Mouse (Mus musculus): ENCODE results near the gene Spaca4. TPM values are rescaled to one million over a fixed set of nuclear protein-coding genes. Genes with fewer than 3 reads are reported as not detected.
A peak's percentile ranks its signal among the peaks of the same experiment; 100 is the strongest.

The Spaca4 gene
- polyA plus RNA-seq, 1 experiment = not detected

DNA sequence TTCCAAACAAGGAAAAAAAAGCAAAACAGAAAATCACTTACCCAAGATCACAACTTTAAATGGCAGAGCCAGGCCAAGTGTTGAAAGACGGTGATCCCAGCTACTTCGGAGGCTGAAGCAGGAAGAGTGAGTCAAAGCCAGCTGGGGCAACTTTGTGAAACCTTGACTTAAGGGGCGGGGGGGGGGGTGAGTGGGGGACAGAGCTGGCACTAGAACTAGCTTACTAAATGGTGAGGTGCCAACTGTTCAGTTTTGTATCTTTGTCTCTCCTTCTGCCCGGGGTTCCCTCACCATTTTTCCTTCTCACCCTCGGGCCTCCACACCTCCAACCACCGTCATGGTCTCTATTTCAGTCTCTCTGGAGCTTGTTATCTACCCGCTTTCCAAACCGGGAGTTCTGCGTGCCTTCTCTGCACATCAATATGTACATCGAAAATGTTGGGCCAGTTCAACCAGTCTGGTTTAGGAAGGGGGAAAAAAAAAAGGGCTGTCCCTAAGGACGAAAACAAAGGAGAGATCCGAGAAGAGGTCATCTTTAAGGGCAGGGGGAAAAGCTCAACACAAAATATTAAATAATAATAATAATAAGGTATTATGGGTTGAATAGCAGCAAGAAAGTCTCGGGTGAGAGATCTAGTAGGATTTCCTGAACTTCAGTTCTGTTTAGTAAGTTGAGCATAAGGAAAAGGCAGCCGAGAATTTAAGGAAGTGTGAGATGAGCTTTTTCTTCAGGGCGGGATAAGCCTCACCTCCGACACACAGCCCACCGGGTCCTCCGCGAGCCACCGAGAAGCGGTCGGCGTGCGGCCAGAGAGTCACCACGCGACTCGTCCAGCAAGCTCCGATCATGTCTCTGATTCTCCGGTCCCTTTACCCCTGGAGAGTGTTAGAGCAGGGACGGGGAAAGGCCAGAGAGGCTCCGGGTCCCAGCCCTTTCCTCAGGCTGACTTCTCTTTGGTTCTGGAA is 8.4 kb downstream of the Spaca4 start:
- no peak for TF ChIP-seq POLR2A (IDR thresholded peaks at IDR 0.05; ENCODE audit: insufficient read depth, low read depth, low read length)
- no peak for TF ChIP-seq CTCF (IDR thresholded peaks at IDR 0.05; ENCODE audit: insufficient read depth, low read depth, low read length)
- WGBS = 7% methylated on average over 31 of the region's 31 CpGs
- H3K4me1 ChIP-seq (ENCODE audit: control insufficient read depth, insufficient read depth, low read length) = peaks cover 45% of the 10 kb centered on the region
- H3K4me3 ChIP-seq (ENCODE audit: insufficient read depth, low read depth, low read length) = peak overlapping the region; percentile 87
- H3K27ac ChIP-seq (ENCODE audit: insufficient read depth, low read depth, low read length) = peak overlapping the region; percentile 74

DNA sequence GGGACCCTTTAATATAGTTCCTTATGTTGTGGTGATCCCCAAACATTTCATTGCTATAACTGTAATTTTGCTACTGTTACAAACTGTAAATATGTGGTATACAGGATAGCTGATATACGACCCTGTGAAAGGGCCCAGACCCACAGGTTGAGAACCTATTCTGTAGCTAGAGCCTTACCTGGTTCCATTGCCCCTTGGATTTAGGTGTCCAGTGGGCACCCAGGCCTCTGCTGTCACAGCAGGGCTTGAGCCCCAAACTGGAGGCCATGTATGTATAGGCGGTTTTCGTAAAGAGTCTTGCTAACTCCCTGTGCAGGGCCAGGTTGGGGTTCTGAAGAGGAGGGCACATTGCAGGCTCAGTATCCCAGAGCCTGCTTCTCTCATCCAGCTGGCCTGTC is 9.2 kb downstream of the Spaca4 start:
- 76% methylated on average over 3 of the region's 3 CpGs for WGBS
- TF ChIP-seq CTCF (IDR thresholded peaks at IDR 0.05; ENCODE audit: insufficient read depth, low read depth, low read length) (no peak), POLR2A (IDR thresholded peaks at IDR 0.05; ENCODE audit: insufficient read depth, low read depth, low read length) (no peak)
- Histone ChIP-seq H3K4me1 (ENCODE audit: control insufficient read depth, insufficient read depth, low read length) (peaks cover 53% of the 10 kb centered on the region), H3K4me3 (ENCODE audit: insufficient read depth, low read depth, low read length) (no peak overlapping the region), H3K27ac (ENCODE audit: insufficient read depth, low read depth, low read length) (no peak overlapping the region)

DNA sequence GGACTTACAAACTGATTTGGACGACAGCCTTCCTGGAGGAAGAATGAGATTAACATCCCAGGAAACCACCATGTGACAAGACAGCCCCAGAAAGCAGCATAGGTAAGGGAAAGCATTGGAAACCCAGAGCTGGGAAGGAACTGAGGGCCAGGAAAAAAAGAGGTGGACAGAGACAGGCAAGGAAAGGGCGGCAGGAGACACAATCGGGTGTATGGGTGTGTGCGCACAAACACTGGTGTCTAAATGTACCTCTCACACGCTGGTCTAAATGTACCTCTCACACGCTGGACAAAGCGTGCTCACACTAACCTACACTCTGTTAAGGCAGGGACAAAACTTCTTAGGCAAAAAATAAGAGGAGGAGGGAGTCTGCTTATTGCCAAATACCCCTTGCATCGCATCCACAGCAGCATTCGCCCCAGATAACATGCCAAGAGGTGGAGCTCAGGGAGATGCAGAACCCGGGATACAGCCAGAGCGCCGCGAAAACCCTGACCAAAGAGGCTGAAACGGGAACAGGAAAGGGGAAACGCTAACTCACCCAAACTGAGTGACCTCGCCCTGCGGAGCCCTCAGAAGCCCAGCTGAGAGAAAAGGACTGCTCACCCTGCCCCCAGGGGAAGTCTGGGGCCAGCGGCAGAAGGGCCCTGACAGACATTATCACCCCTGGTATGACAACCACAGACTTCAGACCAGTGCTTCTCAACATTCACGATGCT is 9.7 kb downstream of the Spaca4 start:
- Histone ChIP-seq H3K4me3 (ENCODE audit: insufficient read depth, low read depth, low read length) (0 out of 2 replicates have a peak overlapping the region, but pooled peaks have one; percentile 1), H3K27ac (ENCODE audit: insufficient read depth, low read depth, low read length) (no peak overlapping the region), H3K4me1 (ENCODE audit: control insufficient read depth, insufficient read depth, low read length) (peaks cover 58% of the 10 kb centered on the region)
- 80% methylated on average over 19 of the region's 19 CpGs for WGBS
- TF ChIP-seq POLR2A (IDR thresholded peaks at IDR 0.05; ENCODE audit: insufficient read depth, low read depth, low read length) = no peak
- no peak for TF ChIP-seq CTCF (IDR thresholded peaks at IDR 0.05; ENCODE audit: insufficient read depth, low read depth, low read length)

DNA sequence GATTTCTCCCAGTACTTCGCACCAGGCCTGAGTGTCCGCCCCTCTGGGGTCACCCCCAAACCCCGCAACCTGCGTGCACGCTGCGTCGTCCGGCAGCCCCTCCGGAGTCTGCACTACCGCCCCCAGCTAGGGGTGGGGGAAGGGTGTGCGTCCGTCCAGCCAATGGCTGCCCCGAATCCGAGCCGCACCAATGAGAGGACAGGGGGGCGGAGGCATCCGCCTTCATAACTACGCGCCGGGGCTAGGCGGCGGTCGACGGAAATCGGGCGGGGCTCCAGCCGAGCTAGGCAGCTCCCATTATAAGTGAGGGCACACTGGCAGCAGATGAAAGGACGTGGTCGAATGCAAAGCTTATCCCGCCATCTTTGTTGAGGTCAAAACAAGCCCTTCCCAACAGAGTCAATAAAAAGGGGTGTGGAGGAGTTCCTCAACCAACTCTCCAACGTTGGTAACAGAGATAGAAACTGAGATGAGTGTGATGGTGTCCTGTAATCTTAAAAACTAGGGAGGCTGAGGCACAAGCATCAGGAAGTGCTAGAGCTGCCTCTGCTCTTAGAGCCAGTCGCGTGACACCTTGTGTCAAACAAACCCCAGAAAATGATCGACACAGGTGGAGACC is 10.4 kb downstream of the Spaca4 start, which contains the start of gene Rpl18:
Gene Rpl18, plus strand, starts transcription at position 368 of the 619 bp plus-strand sequence.
- peak within 1 kb of the TSS; percentile 72 for H3K4me3 ChIP-seq (ENCODE audit: insufficient read depth, low read depth, low read length)
- WGBS = 8% methylated on average over 34 of the region's 34 CpGs
- no peak for TF ChIP-seq CTCF (IDR thresholded peaks at IDR 0.05; ENCODE audit: insufficient read depth, low read depth, low read length)
- TF ChIP-seq POLR2A (IDR thresholded peaks at IDR 0.05; ENCODE audit: insufficient read depth, low read depth, low read length) = peak; percentile 51; the same call in 1 of the 2 replicates

DNA sequence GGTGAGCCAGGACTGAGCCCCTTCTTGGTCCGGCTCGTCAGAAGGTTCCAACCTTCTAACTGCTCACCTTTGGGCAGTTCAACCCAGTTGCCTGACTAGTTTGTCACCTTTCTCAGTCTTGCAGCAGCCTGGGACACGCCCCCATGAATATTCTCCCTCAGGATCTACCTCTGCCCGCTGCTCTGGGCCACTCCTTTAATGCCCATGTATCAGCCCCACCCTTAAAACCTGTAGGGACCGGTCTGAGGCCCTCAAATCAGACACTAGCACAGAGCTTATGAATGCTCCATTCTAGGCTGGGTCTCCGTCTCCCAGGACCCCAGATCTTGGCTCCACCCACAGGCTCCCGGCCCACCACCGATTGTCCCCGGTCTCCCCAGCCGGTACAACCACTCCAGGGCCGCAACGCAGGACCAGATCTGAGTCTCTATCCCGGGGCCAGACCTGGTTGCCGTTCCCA is 11.0 kb downstream of the Spaca4 start:
- Histone ChIP-seq H3K4me1 (ENCODE audit: control insufficient read depth, insufficient read depth, low read length) (peaks cover 66% of the 10 kb centered on the region), H3K4me3 (ENCODE audit: insufficient read depth, low read depth, low read length) (peak overlapping the region; percentile 72), H3K27ac (ENCODE audit: insufficient read depth, low read depth, low read length) (peak overlapping the region; percentile 65)
- WGBS = 7% methylated on average over 14 of the region's 14 CpGs
- TF ChIP-seq POLR2A (IDR thresholded peaks at IDR 0.05; ENCODE audit: insufficient read depth, low read depth, low read length) = no peak
- no peak for TF ChIP-seq CTCF (IDR thresholded peaks at IDR 0.05; ENCODE audit: insufficient read depth, low read depth, low read length)

More for the DNA sequence above, 10.4 kb downstream of the Spaca4 start, which contains the start of gene Rpl18:
- H3K27ac ChIP-seq (ENCODE audit: insufficient read depth, low read depth, low read length) = peak within 1 kb of the TSS; percentile 65
- H3K4me1 ChIP-seq (ENCODE audit: control insufficient read depth, insufficient read depth, low read length) = peaks cover 65% of the 10 kb centered on the region

DNA sequence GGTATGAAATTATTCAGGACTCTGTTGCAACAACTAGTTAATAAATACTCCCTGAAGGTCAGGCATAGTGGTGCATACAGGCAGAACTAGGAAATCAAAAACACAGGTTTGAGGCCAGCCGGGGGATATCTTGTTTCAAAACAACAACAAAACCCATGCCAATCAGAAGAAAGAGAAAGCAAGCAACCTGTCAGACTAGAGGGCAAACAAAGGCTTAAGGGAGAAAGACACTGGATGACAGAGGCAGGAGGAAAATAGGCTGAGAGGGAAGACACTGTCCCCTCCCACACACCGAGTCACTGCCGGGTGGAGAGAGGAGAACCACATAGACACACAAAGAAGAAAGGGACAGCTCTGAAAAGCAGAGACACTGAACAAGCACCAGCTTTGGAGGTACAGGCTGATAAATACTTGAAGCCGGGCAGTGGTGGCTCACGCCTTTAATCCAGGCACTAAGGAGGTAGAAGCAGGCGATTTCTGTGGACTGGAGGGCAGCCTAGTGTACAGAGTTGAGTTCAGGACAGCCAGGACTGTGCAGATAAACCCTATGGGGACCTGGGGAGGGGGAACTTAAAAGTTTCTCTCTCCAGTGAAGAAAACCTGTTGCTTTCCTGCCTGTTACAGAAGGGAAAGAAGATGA is 11.6 kb downstream of the Spaca4 start:
- Histone ChIP-seq H3K4me3 (ENCODE audit: insufficient read depth, low read depth, low read length) (peak overlapping the region; percentile 72), H3K27ac (ENCODE audit: insufficient read depth, low read depth, low read length) (no peak overlapping the region), H3K4me1 (ENCODE audit: control insufficient read depth, insufficient read depth, low read length) (peaks cover 63% of the 10 kb centered on the region)
- WGBS = 50% methylated on average over 6 of the region's 6 CpGs
- TF ChIP-seq CTCF (IDR thresholded peaks at IDR 0.05; ENCODE audit: insufficient read depth, low read depth, low read length) = no peak

DNA sequence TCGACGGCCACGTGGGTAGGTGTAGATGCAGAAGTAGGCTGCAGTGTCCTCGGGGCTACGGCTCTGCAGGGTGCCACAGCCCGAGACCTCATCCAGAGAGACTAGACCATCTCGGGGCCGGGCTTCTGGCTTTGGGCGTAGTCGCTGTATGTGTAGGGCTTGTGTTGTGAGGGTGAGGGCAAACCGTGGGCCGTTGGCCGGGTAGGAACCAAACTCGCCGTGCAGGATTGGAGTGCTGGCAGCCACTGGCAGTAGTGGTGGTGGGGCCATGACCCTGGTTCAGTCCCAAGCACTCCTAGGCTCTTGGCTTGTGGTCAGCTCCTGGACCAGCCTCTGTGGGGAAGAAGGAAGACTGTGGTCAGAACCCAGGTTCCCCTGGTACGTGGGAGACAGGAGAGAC is 12.2 kb downstream of the Spaca4 start:
- H3K27ac ChIP-seq (ENCODE audit: insufficient read depth, low read depth, low read length) = no peak overlapping the region
- H3K4me3 ChIP-seq (ENCODE audit: insufficient read depth, low read depth, low read length) = no peak overlapping the region
- WGBS = 93% methylated on average over 16 of the region's 16 CpGs
- no peak for TF ChIP-seq POLR2A (IDR thresholded peaks at IDR 0.05; ENCODE audit: insufficient read depth, low read depth, low read length)
- TF ChIP-seq CTCF (IDR thresholded peaks at IDR 0.05; ENCODE audit: insufficient read depth, low read depth, low read length) = no peak
- H3K4me1 ChIP-seq (ENCODE audit: control insufficient read depth, insufficient read depth, low read length) = peaks cover 67% of the 10 kb centered on the region

DNA sequence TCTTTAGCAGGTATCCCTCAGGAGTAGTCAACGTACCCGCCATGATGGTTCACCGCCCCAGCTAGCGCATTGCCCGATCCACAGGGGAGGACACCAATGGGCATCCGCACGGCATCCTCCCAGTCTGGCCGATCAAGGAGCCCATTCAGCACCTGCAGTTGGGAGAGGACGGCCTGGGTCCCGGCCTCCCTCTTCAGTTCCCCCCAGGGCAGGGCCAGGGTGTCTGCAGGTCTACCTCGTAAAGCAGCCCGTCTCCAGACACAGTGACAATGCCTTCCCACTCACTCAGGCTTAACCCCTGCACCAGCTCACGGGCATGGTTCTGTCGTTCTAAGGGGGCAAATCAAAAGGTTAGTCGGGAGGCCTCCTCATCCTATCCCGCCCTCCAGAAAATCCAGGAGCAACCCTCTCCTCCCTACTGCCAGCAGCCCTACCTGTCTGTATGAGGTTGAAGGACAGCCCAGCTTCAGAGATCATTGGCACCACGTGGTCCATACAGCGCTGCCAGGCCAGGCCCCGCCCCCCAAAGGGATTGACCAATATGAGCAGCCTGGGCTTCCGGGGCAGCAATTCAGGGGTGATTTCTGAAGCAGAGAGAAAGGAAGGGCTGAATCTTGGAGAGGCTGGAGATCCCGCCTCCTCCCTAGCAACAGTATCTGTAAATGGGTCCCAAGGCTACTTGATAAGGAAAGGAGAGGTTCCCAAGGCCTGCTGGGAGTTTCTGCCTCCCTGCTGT is 13.4 kb downstream of the Spaca4 start:
- peaks cover 77% of the 10 kb centered on the region for H3K4me1 ChIP-seq (ENCODE audit: control insufficient read depth, insufficient read depth, low read length)
- WGBS = 85% methylated on average over 21 of the region's 21 CpGs

More for the DNA sequence above, 13.4 kb downstream of the Spaca4 start:
- no peak overlapping the region for H3K27ac ChIP-seq (ENCODE audit: insufficient read depth, low read depth, low read length)
- no peak for TF ChIP-seq CTCF (IDR thresholded peaks at IDR 0.05; ENCODE audit: insufficient read depth, low read depth, low read length)
- 0 out of 2 replicates have a peak, but pooled peaks have one; percentile 13 for TF ChIP-seq POLR2A (IDR thresholded peaks at IDR 0.05; ENCODE audit: insufficient read depth, low read depth, low read length)
- no peak overlapping the region for H3K4me3 ChIP-seq (ENCODE audit: insufficient read depth, low read depth, low read length)
